Mouse (Mus musculus): ENCODE measurements around the gene Map1s.

- TF ChIP-seq CTCF (IDR thresholded peaks at IDR 0.05; ENCODE audit: low read depth), result no peak
- no peak for TF ChIP-seq EP300 (optimal IDR thresholded peaks at IDR 0.05)
Observed at GRCm38 (mm10) chr8:70925754-70926153, 20.0 kb downstream of the Map1s start.

All from stomach, postnatal 0 days (tissue).